Mouse (Mus musculus): ENCODE measurements at regions not wholly inside any gene's neighbourhood (a gene's known extent, or its start where the extent isn't known, plus 50 kb on each side); places are given as distances from the start of the nearest gene placed in this dataset.

- TF ChIP-seq CTCF (IDR thresholded peaks at IDR 0.05; ENCODE audit: low read depth), result no peak
- no peak for TF ChIP-seq EP300 (optimal IDR thresholded peaks at IDR 0.05)
Observed at GRCm38 (mm10) chr9:83273361-83273975, 127.0 kb upstream of the Hmgn3 start.

Measured in stomach, postnatal 0 days (tissue).